Mouse (Mus musculus) E14TG2a.4 (cell line): ENCODE measurements around the gene Zfand3.

Experiments
- H3K27me3 ChIP-seq: 2 replicates; pipeline ENCODE4 v1.6.1; 2014; ENCODE audit warnings: low read length, control low read depth; ENCODE audit not compliant: insufficient read depth
- H3K36me3 ChIP-seq: 2 replicates; pipeline ENCODE4 v1.6.1; 2014; ENCODE audit warnings: low read length, control low read depth; ENCODE audit not compliant: insufficient read depth
- H3K4me1 ChIP-seq: replicated peaks from 2 replicates; pipeline ENCODE4 v1.6.1; 2014; ENCODE audit warnings: low read depth, low read length, control low read depth
- H3K4me3 ChIP-seq: replicated peaks from 2 replicates; pipeline ENCODE4 v1.5.1; 2014; ENCODE audit warnings: mild to moderate bottlenecking, low read length
- H3K9me3 ChIP-seq: 2 replicates; pipeline ENCODE4 v1.6.1; 2014; ENCODE audit warnings: low read length, control low read depth
- CTCF ChIP-seq: conservative IDR thresholded peaks from 2 replicates; pipeline ENCODE4 v1.5.1; 2014; ENCODE audit warnings: low read length
- NANOG ChIP-seq: IDR thresholded peaks from 2 replicates; pipeline ENCODE4 v1.6.1; 2014; ENCODE audit warnings: borderline replicate concordance, low read length, mixed read lengths
- POU5F1 ChIP-seq: IDR thresholded peaks from 2 replicates; pipeline ENCODE4 v1.6.1; 2014; ENCODE audit warnings: low read length, borderline replicate concordance

Gene Zfand3

GRCm38 (mm10) chr17:30159341-30159740 is 154.8 kb downstream of the Zfand3 start:
- H3K4me3 ChIP-seq, result no peak overlapping the region
- peaks cover 63% of the 10 kb centered on the region for H3K4me1 ChIP-seq
- no peaks in the 10 kb centered on the region for H3K36me3 ChIP-seq
- no peaks in the 10 kb centered on the region for H3K27me3 ChIP-seq
- H3K9me3 ChIP-seq, result no peaks in the 10 kb centered on the region
- TF ChIP-seq POU5F1 (no peak), NANOG (no peak), CTCF (no peak)

GRCm38 (mm10) chr17:30160823-30161432 is 156.4 kb downstream of the Zfand3 start:
- no peak overlapping the region for H3K4me3 ChIP-seq
- H3K9me3 ChIP-seq, result no peaks in the 10 kb centered on the region
- H3K27me3 ChIP-seq, result no peaks in the 10 kb centered on the region
- H3K4me1 ChIP-seq, result peaks cover 52% of the 10 kb centered on the region
- no peak for TF ChIP-seq NANOG
- no peak for TF ChIP-seq CTCF
- no peak for TF ChIP-seq POU5F1
- H3K36me3 ChIP-seq, result no peaks in the 10 kb centered on the region

- peaks cover 31% of the 10 kb centered on the region for H3K4me1 ChIP-seq
- H3K27me3 ChIP-seq, result no peaks in the 10 kb centered on the region
- TF ChIP-seq POU5F1, result no peak
- TF ChIP-seq CTCF, result no peak
- no peak for TF ChIP-seq NANOG
- no peaks in the 10 kb centered on the region for H3K36me3 ChIP-seq
- no peaks in the 10 kb centered on the region for H3K9me3 ChIP-seq
- H3K4me3 ChIP-seq, result no peak overlapping the region
Observed at GRCm38 (mm10) chr17:30162983-30163382, 158.4 kb downstream of the Zfand3 start.

- TF ChIP-seq NANOG, result no peak
- no peak for TF ChIP-seq CTCF
- no peak for TF ChIP-seq POU5F1
- H3K27me3 ChIP-seq, result no peaks in the 10 kb centered on the region
- H3K36me3 ChIP-seq, result no peaks in the 10 kb centered on the region
- no peak overlapping the region for H3K4me3 ChIP-seq
- H3K4me1 ChIP-seq, result peaks cover 23% of the 10 kb centered on the region
- H3K9me3 ChIP-seq, result no peaks in the 10 kb centered on the region
Observed at GRCm38 (mm10) chr17:30163793-30164192, 159.3 kb downstream of the Zfand3 start.

GRCm38 (mm10) chr17:30164818-30165217 is 160.3 kb downstream of the Zfand3 start:
- H3K36me3 ChIP-seq, result no peaks in the 10 kb centered on the region
- no peak for TF ChIP-seq POU5F1
- TF ChIP-seq NANOG, result no peak
- no peak for TF ChIP-seq CTCF
- H3K4me3 ChIP-seq, result no peak overlapping the region
- no peaks in the 10 kb centered on the region for H3K27me3 ChIP-seq
- H3K9me3 ChIP-seq, result no peaks in the 10 kb centered on the region
- H3K4me1 ChIP-seq, result peaks cover 13% of the 10 kb centered on the region

- Histone ChIP-seq H3K4me3 (no peak overlapping the region), H3K36me3 (peaks cover 12% of the 10 kb centered on the region), H3K27me3 (no peaks in the 10 kb centered on the region), H3K9me3 (no peaks in the 10 kb centered on the region), H3K4me1 (no peaks in the 10 kb centered on the region)
- TF ChIP-seq CTCF (no peak), NANOG (no peak), POU5F1 (no peak)
Observed at GRCm38 (mm10) chr17:30177435-30177834, 172.9 kb downstream of the Zfand3 start.

GRCm38 (mm10) chr17:30178402-30178801 is 173.9 kb downstream of the Zfand3 start:
- H3K27me3 ChIP-seq, result no peaks in the 10 kb centered on the region
- no peaks in the 10 kb centered on the region for H3K9me3 ChIP-seq
- no peaks in the 10 kb centered on the region for H3K4me1 ChIP-seq
- peaks cover 12% of the 10 kb centered on the region for H3K36me3 ChIP-seq
- no peak overlapping the region for H3K4me3 ChIP-seq
- TF ChIP-seq POU5F1 (no peak), CTCF (no peak), NANOG (no peak)

- Histone ChIP-seq H3K4me1 (no peaks in the 10 kb centered on the region), H3K4me3 (no peak overlapping the region), H3K36me3 (peaks cover 12% of the 10 kb centered on the region), H3K9me3 (no peaks in the 10 kb centered on the region), H3K27me3 (no peaks in the 10 kb centered on the region)
- TF ChIP-seq POU5F1 (no peak), CTCF (no peak), NANOG (no peak)
Observed at GRCm38 (mm10) chr17:30180197-30180596, 175.7 kb downstream of the Zfand3 start.

GRCm38 (mm10) chr17:30181554-30181953 is 177.0 kb downstream of the Zfand3 start:
- no peaks in the 10 kb centered on the region for H3K27me3 ChIP-seq
- no peak for TF ChIP-seq NANOG
- no peak for TF ChIP-seq POU5F1
- TF ChIP-seq CTCF, result no peak
- H3K9me3 ChIP-seq, result no peaks in the 10 kb centered on the region
- H3K4me3 ChIP-seq, result no peak overlapping the region
- H3K4me1 ChIP-seq, result no peaks in the 10 kb centered on the region
- peaks cover 12% of the 10 kb centered on the region for H3K36me3 ChIP-seq
